ENCODE assay signal across 8 mouse cellular contexts in the genomic region with DNA sequence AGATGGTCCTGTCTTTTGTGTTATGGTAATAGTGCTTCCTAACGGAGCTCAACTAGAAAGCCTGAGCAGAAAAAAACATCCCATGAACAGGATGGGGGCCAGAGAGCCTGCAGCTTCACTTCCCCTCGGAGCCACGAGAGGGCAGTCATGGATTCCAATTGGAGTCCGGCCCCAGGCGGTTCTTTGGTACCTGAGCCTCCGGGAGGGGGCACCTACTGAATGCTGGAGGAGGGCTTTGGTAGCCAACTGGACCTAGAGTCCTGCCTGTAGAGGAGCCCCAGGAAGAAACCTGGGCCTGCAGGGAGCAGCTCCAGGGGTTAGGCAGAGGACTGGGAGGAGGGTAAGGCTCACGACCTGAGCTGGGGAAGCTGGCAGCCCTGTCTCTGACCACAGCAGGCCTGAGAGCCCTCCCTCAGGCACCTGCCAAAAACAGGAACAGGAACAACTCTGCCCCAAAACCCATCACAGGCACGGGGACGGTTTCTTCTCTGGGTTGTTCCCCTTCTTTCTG. TPM values are rescaled to one million over a fixed set of nuclear protein-coding genes. Genes with fewer than 3 reads are reported as not detected.
DNase-seq lines count a peak whose midpoint lies in the region; ATAC-seq and TF ChIP-seq lines count a peak whose summit lies in the region.

No protein-coding gene starts in this region.

- no peaks in the 10 kb centered on the region for H3K27me3 ChIP-seq in G1E (ENCODE audit: insufficient read depth, low read length)
- no peaks in the 10 kb centered on the region for H3K27me3 ChIP-seq in lung, embryonic 15.5 days

- DNase-seq in G1E (ENCODE audit: low spot score) = peak; percentile 69
- peak; percentile 96 to 97 for DNase-seq in cerebellum, adult 18-20 months
- peak; percentile 87 for DNase-seq in forelimb bud, embryonic 11.5 days (ENCODE audit: low read depth, low spot score)
- DNase-seq in layer of hippocampus, adult 8-10 months (ENCODE audit: low spot score in 2 of 2) = peak; percentile 87 to 94
- peak; percentile 76 for DNase-seq in ovary, adult 18-20 months (ENCODE audit: low spot score)
- peak; percentile 88 for DNase-seq in thymus, postnatal 0 days (ENCODE audit: low spot score)

- peaks cover 87% of the 10 kb centered on the region for H3K36me3 ChIP-seq in G1E (replicated peaks)
- no peaks in the 10 kb centered on the region for H3K36me3 ChIP-seq in lung, embryonic 15.5 days

- TF ChIP-seq CTCF in G1E (IDR thresholded peaks at IDR 0.05; ENCODE audit: low read depth, low read length) = peak; percentile 46

- H3K4me2 ChIP-seq in lung, embryonic 15.5 days = peak overlapping the region; percentile 26; the same call in 1 of the 2 replicates

- ATAC-seq in G1E (ENCODE audit: extremely low read depth, insufficient number of reproducible peaks, low FRiP score, poor library complexity, severe bottlenecking) = peak; percentile 78
- peak; percentile 90 to 92 for ATAC-seq in hematopoietic stem cell, adult 5-6 weeks (replicated peaks in 1 of 2; ENCODE audit: insufficient read depth in 1 of 2, low FRiP score in 2 of 2, low TSS enrichment in 1 of 2, low read depth in 1 of 2, poor library complexity in 2 of 2, severe bottlenecking in 2 of 2)
- peak; percentile 33; the same call in 1 of the 2 replicates for ATAC-seq in lung, embryonic 15.5 days (ENCODE audit: borderline replicate concordance, extremely low read depth, low FRiP score, low TSS enrichment)

- peaks cover 16% of the 10 kb centered on the region for H3K4me1 ChIP-seq in G1E (ENCODE audit: insufficient read depth, low read depth, low read length)
- peaks cover 32% of the 10 kb centered on the region for H3K4me1 ChIP-seq in lung, embryonic 15.5 days

- H3K9ac ChIP-seq in lung, embryonic 15.5 days = no peak overlapping the region

- no peak overlapping the region for H3K27ac ChIP-seq in lung, embryonic 15.5 days

- H3K4me3 ChIP-seq in G1E (ENCODE audit: low read depth, low read length) = no peak overlapping the region; the same call in 1 of the 2 replicates
- no peak overlapping the region for H3K4me3 ChIP-seq in lung, embryonic 15.5 days

- no peaks in the 10 kb centered on the region for H3K9me3 ChIP-seq in G1E (replicated peaks)
- H3K9me3 ChIP-seq in lung, embryonic 15.5 days = no peaks in the 10 kb centered on the region

- 7% methylated on average over 9 of the region's 9 CpGs for WGBS in lung, embryonic 15.5 days

RNA-seq across cellular contexts. Expression of gene Ttc7, which starts 32.4 kb away (rescaled TPM):
- total RNA-seq in G1E (2014; fragmentation: Nextera tagmentation) (26.2 and 34.8 TPM in 2 replicates), G1E (2017) (19.6 and 21.1 TPM in 2 replicates)
- polyA plus RNA-seq in G1E (2012) = 43.5 and 48.8 TPM in 2 replicates
- 37.5 and 44.6 TPM in 2 replicates for total RNA-seq in hematopoietic stem cell, adult 5-6 weeks (2017)
- total RNA-seq in layer of hippocampus, adult 8-10 months (2022) = 1 to 10 TPM; 7.8 to 10.0 (median 8.5) TPM
- polyA plus RNA-seq in lung, embryonic 15.5 days (2015; fragmentation: Nextera tagmentation; extraction: Ambion mirVana) = 7.3 TPM in 2 replicates
- 31.2 and 33.5 TPM in 2 replicates for polyA plus RNA-seq in thymus, postnatal 0 days (2015; fragmentation: Nextera tagmentation; extraction: Ambion mirVana)

RNA-seq across cellular contexts. Expression of gene Mcfd2, which starts 49.3 kb away (rescaled TPM):
- total RNA-seq in G1E (2014; fragmentation: Nextera tagmentation) (11.0 and 15.4 TPM in 2 replicates), G1E (2017) (34.4 and 34.6 TPM in 2 replicates)
- 4.0 and 5.3 TPM in 2 replicates for polyA plus RNA-seq in G1E (2012)
- total RNA-seq in hematopoietic stem cell, adult 5-6 weeks (2017) = 76.9 and 81.4 TPM in 2 replicates
- total RNA-seq in layer of hippocampus, adult 8-10 months (2022) = 10 to 100 TPM; 63.8 to 73.0 (median 64.6) TPM
- 116 and 122 TPM in 2 replicates for polyA plus RNA-seq in lung, embryonic 15.5 days (2015; fragmentation: Nextera tagmentation; extraction: Ambion mirVana)
- polyA plus RNA-seq in thymus, postnatal 0 days (2015; fragmentation: Nextera tagmentation; extraction: Ambion mirVana) = 57.7 and 58.4 TPM in 2 replicates

Comparison
In these comparisons a context has a peak if more than half of its experiments do, and no peak if none do; other contexts are left out.
1. ATAC-seq: peak in every context shown above with its lines; median percentile 91 in hematopoietic stem cell, adult 5-6 weeks; 78 in G1E; 33 in lung, embryonic 15.5 days.